Mouse (Mus musculus) kidney, postnatal 25 days (tissue): Measurements from ENCODE around the gene Rps19.
A peak's percentile ranks its signal among the peaks of the same experiment; 100 is the strongest.
"Not testable (repeated sequence)": the region's sequence is repeated elsewhere in the genome, so short reads cannot be mapped to it uniquely, and the experiment has no call there.

ENCODE experiments used
- DNase-seq, 2 experiments: peaks; one replicate each; pipeline ENCODE4 v3.0.0; 2021; ENCODE audit warnings: mixed read lengths in 2 of 2

The Rps19 gene

DNA sequence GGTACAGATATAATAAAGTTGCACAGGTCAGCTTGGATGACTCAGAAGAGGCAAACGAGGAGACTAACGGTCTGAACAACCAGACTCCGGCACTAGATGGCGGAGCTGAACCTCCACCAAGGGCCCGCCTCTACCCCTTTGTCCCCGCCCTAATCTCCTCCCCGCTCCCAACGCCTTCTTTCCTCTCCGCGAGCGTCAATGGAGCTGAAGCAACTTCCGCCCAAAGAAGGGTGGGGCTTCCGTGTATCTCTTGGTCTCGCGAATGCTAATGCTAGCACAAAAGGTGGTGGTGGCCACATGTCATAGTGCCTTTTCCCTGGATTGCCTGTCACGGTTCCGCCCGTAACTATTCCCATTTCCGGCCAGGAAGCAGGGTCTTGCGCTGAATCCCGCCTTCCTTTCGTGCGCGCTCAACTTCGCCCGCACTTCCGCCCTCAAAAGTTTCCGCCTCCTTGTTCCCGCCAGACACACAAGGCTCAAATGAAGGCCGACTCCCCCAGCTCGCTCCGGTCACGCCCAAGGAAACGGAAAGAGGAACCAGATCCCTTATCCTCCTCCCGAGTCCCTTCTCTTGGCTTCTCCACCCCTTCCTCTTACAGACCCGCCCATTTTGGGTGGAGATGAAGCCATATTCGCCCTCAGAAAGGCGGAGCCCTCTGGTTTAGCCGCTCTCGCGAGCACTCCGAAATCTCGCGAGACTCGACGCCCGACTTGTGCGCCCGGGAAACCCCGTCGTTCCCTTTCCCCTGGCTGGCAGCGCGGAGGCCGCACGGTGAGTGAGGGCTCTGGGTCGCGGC is at the start of gene Rps19:
Gene Rps19, plus strand, starts transcription at position 476 of the 797 bp plus-strand sequence.
- peak; percentile 99 to 100 for DNase-seq

- not testable (repeated sequence) for DNase-seq
These were observed 45.3 kb upstream of the Rps19 start for GRCm38 (mm10) chr7:24838732-24839409.

- no peak for DNase-seq
These were observed 44.8 kb upstream of the Rps19 start for GRCm38 (mm10) chr7:24839410-24839808.

DNA sequence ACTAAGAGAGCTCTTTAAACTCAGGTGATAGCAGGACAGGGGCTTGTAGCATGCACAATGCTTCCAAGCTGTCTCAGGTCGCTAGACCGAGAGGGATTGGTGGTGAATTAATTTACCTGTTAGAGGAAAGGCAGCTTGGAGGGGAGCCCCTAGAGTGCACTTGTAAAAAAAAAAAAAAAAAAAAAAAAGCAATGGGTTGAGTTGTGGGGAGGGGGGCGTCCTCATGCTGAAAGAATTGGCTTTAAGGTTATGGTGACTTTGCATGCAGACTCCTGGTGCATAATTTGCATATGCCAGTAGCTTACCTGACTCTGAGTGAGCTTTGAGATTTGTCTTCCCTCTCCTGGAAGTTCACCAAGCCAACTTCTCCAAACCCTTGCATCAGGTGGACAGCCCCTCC is 43.8 kb upstream of the Rps19 start:
- DNase-seq, result no peak

DNA sequence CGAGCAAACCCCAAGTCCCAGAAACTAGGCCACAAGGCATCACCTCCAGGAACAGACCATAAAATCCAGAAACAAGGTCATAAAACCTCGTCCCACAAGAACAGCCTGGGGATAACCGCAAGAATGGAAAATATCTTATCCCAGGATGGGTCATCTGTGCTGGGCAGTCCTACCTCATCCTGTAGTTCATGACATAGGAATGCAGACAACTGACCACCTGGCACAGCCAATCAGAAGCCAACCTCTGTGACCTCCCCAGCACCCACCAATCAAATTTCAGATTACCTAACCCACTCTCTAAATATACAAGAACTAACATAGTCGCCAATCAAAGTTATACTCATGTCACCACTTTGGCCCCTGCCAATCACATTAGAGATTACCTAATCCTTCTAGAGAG is 43.2 kb upstream of the Rps19 start:
- no peak for DNase-seq

GRCm38 (mm10) chr7:24844144-24844543 is 40.0 kb upstream of the Rps19 start:
- DNase-seq, result no peak

- DNase-seq, result no peak
These were observed 39.0 kb upstream of the Rps19 start for GRCm38 (mm10) chr7:24845181-24845580.

- DNase-seq, result no peak
These were observed 38.5 kb upstream of the Rps19 start for GRCm38 (mm10) chr7:24845713-24846112.

GRCm38 (mm10) chr7:24846576-24846975 is 37.6 kb upstream of the Rps19 start:
- DNase-seq, result not testable (repeated sequence)

- peak in 1 of 2 experiments; percentile 46 for DNase-seq
These were observed 34.0 kb upstream of the Rps19 start for GRCm38 (mm10) chr7:24850162-24850561.

- peak in 1 of 2 experiments; percentile 4 for DNase-seq
These were observed 33.3 kb upstream of the Rps19 start for GRCm38 (mm10) chr7:24850899-24851303.

DNA sequence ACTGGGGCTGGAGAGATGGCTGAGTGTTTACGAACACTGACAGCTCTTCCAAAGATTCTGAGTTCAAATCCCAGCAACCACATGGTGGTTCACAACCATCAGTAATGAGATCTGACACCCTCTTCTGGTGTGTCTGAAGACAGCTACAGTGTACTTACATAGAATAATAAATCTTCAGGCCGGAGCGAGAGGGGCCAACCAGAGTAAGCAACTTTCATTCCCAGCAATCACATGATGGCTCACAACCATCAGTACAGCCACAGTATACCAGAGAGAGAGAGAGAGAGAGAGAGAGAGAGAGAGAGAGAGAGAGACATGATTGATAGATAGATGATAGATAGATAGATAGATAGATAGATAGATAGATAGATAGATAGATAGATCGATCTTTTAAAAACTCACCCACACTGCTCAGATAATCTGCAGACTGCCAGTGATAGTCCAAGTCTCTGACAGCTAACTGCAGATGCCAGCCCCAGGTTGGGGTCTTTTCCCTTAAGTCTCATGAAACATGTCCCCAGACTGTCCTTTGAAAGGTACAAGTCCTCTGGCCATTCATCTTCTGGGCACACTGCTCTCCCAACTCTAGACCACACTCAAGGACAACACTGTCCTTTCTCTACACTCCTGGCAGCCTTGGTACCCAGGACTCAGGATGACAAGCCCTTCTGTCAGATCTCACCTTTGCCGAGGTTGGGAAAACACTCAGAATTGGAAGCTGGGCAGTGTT is 32.4 kb upstream of the Rps19 start:
- no peak for DNase-seq

DNA sequence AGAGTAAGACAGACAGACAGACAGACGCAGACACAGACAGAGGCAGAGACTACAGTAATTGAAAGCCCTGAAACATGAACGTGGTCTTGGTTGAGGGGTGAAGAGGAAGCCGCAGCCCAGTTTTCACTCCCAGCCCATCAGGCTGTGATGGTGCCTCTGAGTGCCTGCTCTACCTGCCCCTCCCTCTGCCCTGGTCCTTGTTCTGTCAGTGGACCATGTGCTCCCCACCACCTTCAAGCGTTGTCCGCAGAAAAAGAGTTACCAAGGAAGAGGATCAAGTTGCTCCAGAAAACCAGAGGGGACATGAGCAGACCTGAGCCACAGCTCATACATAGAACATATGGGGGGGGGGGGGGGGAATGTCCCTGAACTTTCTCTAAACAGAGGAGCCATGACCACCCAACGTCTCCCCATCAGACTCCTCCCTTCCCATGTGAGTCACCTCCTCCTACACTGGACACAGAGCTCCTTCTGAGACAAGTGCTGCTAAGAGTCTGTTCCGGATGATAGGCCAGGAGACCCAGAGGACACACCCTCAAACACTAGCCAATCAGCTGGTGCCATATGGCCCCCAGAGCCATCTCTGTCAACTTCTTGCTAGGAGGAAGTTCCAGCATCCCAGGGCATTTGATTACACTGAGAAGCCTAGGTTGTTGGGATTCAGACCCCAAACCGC is 31.5 kb upstream of the Rps19 start:
- no peak for DNase-seq

- DNase-seq, result no peak
These were observed 31.0 kb upstream of the Rps19 start for GRCm38 (mm10) chr7:24853233-24853563.

DNA sequence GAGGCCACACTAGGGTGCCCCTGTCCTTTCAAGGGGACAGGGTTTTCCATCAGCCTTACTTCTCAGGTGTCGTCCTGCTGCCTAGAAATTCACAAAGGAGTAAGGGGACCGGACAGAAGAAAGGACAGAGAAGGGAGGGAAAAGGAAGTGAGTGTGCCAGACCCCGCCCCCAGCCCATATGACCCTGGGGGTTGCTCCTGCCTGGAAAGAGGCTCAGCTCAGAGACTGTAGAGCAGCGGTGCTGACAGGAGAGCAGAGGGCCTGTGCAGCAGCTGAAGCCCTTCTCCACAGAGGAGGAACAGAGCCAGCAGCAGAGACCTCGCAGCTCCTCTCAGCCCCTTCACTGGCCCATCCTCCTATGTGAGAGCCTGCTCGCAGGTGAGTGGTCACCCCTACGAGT is 30.5 kb upstream of the Rps19 start:
- DNase-seq, result no peak

DNA sequence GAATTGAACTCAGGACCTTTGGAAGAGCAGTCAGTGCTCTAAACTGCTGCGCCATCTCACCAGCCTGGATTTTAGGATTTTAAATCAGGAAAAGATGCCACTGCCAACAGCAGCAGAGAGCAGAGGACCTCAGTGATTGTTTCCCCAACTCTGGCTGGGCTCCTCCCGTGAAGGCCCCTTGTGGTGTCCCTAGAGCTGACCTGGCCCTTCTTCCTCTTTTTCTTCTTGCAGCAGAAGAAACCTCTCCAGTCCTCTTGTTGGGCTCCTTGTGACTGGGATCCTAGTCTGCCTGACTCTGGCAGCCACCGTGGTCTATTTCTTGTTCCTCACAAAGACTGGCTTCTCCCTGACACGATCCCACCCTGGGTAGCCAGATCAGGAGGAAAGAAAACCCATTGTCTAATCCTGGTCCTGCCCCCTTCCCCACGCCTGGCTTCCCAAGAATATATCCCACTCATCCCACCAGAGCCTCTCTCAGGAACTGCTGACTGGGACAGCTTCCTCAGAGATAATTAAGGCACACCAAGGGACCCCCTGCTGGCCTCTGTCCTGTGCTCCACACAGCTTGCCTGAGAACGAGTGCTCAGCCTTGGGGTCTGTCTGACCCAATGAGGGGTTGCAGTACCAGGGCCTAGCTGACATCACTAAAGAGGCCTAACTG is 27.6 kb upstream of the Rps19 start:
- DNase-seq, result no peak

DNA sequence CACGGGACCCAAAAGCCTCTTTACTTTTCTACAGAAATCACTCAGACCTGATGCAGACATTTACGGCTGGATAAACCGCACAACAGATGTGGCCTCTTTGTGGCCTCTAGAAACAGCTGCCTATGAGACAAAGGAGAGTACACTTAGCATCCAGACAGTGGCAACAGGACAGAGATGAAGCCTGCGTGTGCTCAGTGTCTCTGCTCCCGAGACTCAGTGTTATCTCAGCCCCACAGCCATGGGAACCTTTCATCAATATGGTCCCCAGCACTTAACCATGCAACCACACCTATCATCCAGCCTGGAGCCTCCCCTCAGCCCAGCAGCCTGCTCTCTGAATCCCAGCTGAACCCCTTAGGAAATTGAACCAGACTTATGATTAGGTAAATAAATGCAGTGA is 24.9 kb upstream of the Rps19 start:
- no peak for DNase-seq

GRCm38 (mm10) chr7:24861913-24862312 is 22.3 kb upstream of the Rps19 start, which contains the start of gene Gm9844:
Gm9844 (plus strand) TSS chr7:24862213.
- no peak for DNase-seq

- no peak for DNase-seq
These were observed 21.3 kb upstream of the Rps19 start for GRCm38 (mm10) chr7:24862853-24863252.

DNA sequence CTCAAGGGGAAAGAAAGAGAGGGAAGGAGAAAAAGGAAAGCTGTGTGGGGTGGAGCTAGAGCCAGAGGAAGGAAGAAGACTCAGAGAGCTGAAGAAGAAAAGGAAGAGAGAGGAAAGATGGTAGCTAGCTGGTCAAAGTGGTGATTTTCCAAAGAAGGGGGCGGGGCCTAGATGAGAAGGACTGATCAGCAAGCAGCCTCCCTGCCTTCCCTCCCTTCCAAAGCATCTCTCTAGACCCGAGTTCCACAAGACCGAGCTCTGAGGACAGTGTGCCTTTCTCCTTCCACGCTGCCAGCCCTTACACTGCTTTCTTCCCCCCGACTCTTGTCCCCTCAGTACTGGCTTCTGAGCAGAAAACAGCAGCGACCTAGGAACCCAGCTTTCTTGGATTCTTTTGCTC is 20.0 kb upstream of the Rps19 start:
- no peak for DNase-seq

GRCm38 (mm10) chr7:24869080-24869479 is 15.1 kb upstream of the Rps19 start:
- DNase-seq, result no peak

DNA sequence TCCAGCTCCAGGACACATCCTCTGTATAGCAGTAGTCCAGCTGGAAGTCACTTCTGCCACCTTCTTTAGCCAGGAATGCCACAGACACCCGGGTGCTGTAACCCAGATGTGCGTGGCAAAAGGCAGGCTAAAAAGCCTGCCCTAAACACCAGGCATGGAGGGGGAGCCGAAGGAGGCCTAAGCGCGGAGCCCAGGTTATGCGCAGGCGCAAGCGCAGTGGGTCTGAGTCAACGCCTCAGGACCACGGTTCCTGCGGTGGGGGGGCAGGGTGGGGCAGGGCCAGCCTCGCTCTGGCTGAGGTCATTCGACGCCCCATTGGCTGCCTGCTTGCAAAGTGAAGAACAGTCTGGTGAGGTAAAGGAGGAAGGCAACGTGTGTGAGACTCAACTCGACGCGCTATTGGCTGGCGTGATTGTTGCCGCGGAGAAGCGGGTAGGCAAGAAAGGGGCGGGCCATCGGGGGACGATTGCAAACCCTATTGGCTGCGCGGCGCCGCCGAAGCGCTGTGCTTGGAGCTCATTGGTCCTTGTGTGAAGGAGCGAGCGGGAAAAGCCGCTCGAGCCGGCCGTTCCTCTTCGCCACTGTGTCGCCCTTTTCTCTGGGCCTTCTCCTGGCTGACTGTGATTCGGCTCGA is 14.5 kb upstream of the Rps19 start, which contains the start of the genes Lypd4 and Dmrtc2:
Gene Lypd4, minus strand, starts transcription at position 410 of the 634 bp plus-strand sequence.
Gene Dmrtc2, plus strand, starts transcription at position 526 of the 634 bp plus-strand sequence.
- DNase-seq, result no peak
